In the genomic region with DNA sequence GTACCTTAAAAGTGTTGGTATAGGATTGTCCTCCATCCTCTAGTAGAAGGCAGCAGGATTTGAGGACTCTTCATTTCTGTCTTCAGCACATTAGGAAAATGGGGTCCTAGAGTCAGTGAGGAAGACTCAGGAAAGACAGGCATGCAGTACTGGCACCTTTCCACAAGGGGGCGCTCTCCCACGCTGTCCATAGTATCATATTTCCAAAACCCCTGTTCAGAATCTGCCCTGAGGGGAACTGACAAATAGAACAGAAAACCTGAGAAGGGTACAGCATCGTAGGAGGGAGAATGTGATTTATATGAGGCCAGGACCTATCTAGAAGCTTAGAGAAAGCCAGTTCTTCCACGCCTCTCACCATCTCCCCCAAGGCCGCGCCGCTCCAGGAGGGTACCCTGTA, we compare ENCODE assay signal across 11 mouse cellular contexts. TPM values are rescaled to one million over a fixed set of nuclear protein-coding genes. Genes with fewer than 3 reads are reported as not detected.
A peak's percentile ranks its signal among the peaks of the same experiment; 100 is the strongest.
DNase-seq lines count a peak whose midpoint lies in the region; ATAC-seq and TF ChIP-seq lines count a peak whose summit lies in the region.
"Had no signal": no experiment of that assay in that cellular context is flagged by ENCODE, and none has a peak within 500 bp of the region (broad histone marks: within the 10 kb centered on the region; RNA-seq: fewer than 3 reads in every experiment).

No protein-coding gene starts in this region.

- no peak for TF ChIP-seq CTCF in thymus, adult 2 months (IDR thresholded peaks at IDR 0.05; ENCODE audit: borderline replicate concordance, control insufficient read depth, extremely low read depth, insufficient read depth, low read length, poor library complexity)

- H3K9me3 ChIP-seq in limb, embryonic 10.5 days (replicated peaks), result 0 out of 2 replicates have a peak, but pooled peaks cover 2% of the 10 kb centered on the region
- H3K9me3 ChIP-seq: forebrain, embryonic 13.5 days; midbrain, embryonic 12.5 days had no signal

- peaks cover 8% of the 10 kb centered on the region for H3K4me1 ChIP-seq in thymus, adult 2 months (replicated peaks; ENCODE audit: control insufficient read depth, insufficient read depth, low read length)
- peaks cover 5% of the 10 kb centered on the region; the same call in 1 of the 2 replicates for H3K4me1 ChIP-seq in limb, embryonic 10.5 days

- ATAC-seq in cerebellum, adult (ENCODE audit: insufficient number of reproducible peaks, low FRiP score, low TSS enrichment), result no peak
- ATAC-seq: forebrain, embryonic 13.5 days had no signal

- no peaks in the 10 kb centered on the region for H3K27me3 ChIP-seq in thymus, adult 2 months (ENCODE audit: control insufficient read depth, insufficient read depth, low read length)
- H3K27me3 ChIP-seq in limb, embryonic 10.5 days (ENCODE audit: low read depth, poor library complexity, severe bottlenecking), result peaks cover 28% of the 10 kb centered on the region

- H3K36me3 ChIP-seq in thymus, adult 2 months (ENCODE audit: control insufficient read depth, insufficient read depth, low read length), result no peaks in the 10 kb centered on the region
- H3K36me3 ChIP-seq in limb, embryonic 10.5 days, result no peaks in the 10 kb centered on the region
- H3K36me3 ChIP-seq: midbrain, embryonic 12.5 days had no signal

- peak; percentile 64 for DNase-seq in heart, adult 11 months
- no peak for DNase-seq in heart, adult 18-20 months
- DNase-seq in thymus, adult 2 months, result peak; percentile 33
- no peak for DNase-seq in thymus, adult 18-20 months
- DNase-seq in limb, embryonic 10.5 days (ENCODE audit: low spot score), result peak; percentile 56
- no peak for DNase-seq in layer of hippocampus, postnatal 10 days (ENCODE audit: low spot score in 2 of 2)
- no peak for DNase-seq in MN1 (ENCODE audit: low spot score)

- H3K4me3 ChIP-seq in thymus, adult 2 months (ENCODE audit: control insufficient read depth, insufficient read depth, low read length), result no peak overlapping the region
- H3K4me3 ChIP-seq in limb, embryonic 10.5 days, result no peak overlapping the region
- H3K4me3 ChIP-seq: forebrain, embryonic 13.5 days; midbrain, embryonic 12.5 days had no signal

- no peak overlapping the region for H3K27ac ChIP-seq in thymus, adult 2 months (ENCODE audit: control insufficient read depth, insufficient read depth, low read length)
- H3K27ac ChIP-seq in limb, embryonic 10.5 days, result no peak overlapping the region
- H3K27ac ChIP-seq: forebrain, embryonic 13.5 days; midbrain, embryonic 12.5 days had no signal

- TF ChIP-seq POLR2A in thymus, adult 2 months (IDR thresholded peaks at IDR 0.05; ENCODE audit: control insufficient read depth, extremely low read depth, insufficient read depth, low read length, poor library complexity), result no peak

- 62% methylated on average over 7 of the region's 7 CpGs for WGBS in thymus, adult 2 months
- 57% methylated on average over 7 of the region's 7 CpGs for WGBS in limb, embryonic 10.5 days

RNA-seq across cellular contexts. Expression of gene Tlx1, which starts 24.3 kb away (rescaled TPM):
- total RNA-seq in heart, adult 18-20 months (2021), result not detected
- polyA plus RNA-seq in thymus, adult 2 months (2012; rRNA removed), result 0.19 and 0.29 TPM in 2 replicates
- polyA plus RNA-seq in limb, embryonic 10.5 days (2016; fragmentation: Nextera tagmentation; extraction: Ambion mirVana), result 0.15 and 0.36 TPM in 2 replicates
- total RNA-seq in layer of hippocampus, postnatal 10 days (2021), result not detected
- total RNA-seq: adrenal gland, adult 18-20 months had no signal

Comparison
In these comparisons a context has a peak if more than half of its experiments do, and no peak if none do; other contexts are left out.
1. DNase-seq: peak in heart, adult 11 months (single experiment), thymus, adult 2 months (single experiment) and limb, embryonic 10.5 days (single experiment); none in heart, adult 18-20 months (0 of 2), thymus, adult 18-20 months (0 of 2), layer of hippocampus, postnatal 10 days (0 of 2) and MN1 (single experiment).